Mouse (Mus musculus): ENCODE measurements around the gene Crybg1. TPM values are rescaled to one million over a fixed set of nuclear protein-coding genes. Genes with fewer than 3 reads are reported as not detected.

Crybg1 gene
- polyA plus RNA-seq (2012; rRNA removed): 17.9 and 19.5 TPM in 2 replicates

DNA sequence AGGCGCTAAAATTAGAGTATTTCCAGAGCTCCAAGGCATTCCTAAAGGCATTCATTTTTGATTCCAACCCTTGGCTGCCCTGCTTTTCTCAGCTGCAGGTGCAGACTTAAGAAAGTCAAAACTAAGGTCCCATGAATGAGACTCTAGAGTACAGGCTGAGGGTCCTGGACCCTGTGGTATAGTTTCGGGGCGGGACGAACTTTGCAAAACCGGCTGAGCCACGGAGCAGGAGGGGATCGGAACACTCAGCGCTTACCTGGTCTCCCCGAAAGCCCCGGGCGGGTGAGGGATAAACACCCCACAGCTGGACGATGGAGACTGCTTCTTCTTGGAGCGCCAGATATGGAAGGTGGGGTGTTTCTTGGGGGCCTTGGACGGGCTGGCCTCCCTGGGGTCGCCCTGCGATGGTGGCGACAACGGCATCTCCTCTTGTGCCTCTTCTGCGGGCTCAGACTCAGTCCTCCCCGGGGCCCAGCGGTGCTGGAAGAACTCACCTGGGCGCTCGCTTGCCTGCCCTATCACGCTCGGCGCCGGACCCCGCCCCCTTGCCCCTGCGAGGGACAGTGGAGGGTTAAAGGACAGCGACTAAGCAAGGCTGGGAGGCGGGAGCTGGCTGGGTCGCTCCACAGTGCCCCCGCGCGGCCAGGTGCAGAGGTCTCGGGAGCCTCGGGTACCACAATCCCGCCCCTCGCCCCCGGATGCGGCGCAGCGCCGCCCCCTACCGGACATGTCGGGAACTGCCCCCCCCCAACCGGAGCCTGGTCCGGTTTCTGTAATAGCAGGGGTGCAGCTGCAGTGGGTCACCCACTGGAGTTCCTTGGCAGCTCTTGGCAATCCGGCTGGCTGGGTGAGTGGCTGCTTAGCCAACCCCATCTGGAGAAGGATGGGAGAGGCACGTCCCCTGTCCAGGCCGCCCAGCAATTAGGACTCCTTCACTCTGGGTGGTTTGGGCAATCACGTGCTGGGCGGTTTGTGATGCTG is at the start of gene Crybg1:
Gene Crybg1 (minus strand): TSS at position 517 of the 981 bp plus-strand sequence.
- 5% methylated on average over 53 of the region's 53 CpGs for WGBS
- peak; percentile 29 for DNase-seq (ENCODE audit: low read depth, low spot score)

DNA sequence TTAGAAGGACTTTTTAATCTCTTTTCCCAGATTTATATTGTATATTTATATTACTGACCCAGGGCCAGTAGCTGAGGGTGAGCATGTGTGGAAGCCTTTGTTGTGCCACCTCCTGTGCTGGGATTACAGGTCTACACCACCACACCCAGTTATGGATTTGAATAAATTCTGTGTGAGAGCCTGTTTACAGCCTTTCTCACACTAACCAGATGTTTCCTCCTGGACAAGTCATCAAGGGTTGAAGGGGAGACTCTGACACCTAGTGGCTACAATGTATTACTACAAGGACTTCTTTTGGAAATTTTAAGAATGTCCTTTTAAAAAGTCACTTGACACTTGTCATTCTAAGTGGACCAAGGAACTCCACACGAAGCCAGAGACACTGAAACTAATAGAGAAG is 28.7 kb upstream of the Crybg1 start:
- DNase-seq (ENCODE audit: low read depth, low spot score): peak; percentile 33

DNA sequence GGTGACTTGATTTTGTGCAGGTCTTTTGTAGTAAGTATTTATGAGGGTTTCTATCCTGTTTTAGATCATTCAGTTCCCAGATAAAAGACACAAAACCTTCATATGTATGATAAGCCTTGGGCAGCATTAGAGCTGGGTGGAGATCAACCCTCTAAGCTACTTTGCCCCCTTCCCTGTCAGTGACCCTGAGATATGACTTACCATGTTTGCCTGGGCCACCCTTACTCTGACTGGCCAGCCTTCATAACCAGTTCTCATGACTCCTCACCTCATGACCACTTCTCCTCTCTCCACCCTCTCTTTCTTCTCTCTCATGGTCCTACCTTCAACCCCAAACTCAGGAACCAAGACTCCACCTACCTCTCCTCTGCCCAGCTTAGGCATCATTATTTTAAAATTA is 27.9 kb upstream of the Crybg1 start:
- no peak for DNase-seq (ENCODE audit: low read depth, low spot score)

More for the DNA sequence above, 28.7 kb upstream of the Crybg1 start:
- 0% methylated on average over 1 of the region's 1 CpGs for WGBS

DNA sequence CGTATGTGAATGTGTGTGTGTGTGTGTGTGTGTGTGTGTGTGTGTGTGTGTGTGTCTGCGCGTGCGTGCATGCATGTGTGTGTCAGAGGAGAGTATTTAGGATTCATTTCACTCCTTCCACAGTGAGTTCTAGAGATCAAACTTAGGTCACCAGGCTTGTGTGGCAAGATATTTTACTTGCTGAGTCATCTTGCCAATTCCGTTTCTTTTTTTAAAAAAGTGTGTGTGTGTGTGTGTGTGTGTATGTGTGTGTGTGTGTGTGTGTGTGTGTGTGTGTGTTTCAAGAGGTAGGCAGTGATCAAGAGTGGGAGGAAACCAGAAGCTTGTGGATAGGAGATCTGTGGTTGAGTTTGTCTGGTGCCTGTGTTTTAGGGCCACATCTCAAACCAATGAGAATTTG is 27.5 kb upstream of the Crybg1 start:
- 76% methylated on average over 5 of the region's 5 CpGs for WGBS
- no peak for DNase-seq (ENCODE audit: low read depth, low spot score)

DNA sequence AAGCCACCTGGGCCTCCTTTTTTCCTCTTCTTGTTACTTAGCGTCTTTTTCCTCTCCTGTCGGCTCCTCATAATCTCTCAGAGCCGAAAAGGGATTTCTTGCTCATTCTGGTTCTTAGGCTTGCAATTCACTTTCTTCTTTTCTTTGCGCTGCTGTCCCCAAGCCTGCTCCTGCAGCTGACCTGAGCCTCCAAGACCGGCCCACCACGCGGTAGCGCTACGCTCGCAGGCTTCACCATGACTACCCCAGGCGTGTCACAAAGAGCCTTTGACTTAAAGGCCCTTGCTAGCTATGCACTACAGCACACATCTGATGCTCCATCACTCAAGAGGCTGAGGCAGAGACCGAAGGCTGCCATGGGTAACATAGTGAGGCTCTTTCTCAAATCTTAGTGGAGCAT is 21.5 kb upstream of the Crybg1 start:
- DNase-seq (ENCODE audit: low read depth, low spot score): no peak
- whole genome bisulfite sequencing: 89% methylated on average over 12 of the region's 12 CpGs

DNA sequence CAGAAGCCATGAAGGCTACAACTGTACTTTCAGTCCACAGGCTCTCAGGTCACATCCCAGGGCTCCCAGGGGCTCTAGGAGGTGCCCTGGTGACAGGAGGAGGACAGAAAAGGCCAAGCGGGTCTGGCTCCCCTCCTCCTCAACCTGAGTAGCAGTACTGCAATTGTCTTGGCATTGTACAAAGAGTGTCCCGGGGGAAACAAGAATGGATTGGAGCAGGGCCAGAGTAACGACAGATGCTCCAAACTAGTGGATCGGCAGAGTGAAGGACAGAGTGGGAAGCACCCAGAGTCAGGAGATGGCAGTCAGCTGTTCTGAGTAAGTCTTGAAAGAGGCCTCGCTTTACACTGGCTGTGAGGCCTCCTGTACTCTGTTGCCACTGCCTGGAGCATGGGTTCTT is 18.4 kb upstream of the Crybg1 start:
- WGBS: 58% methylated on average over 5 of the region's 5 CpGs
- DNase-seq (ENCODE audit: low read depth, low spot score): no peak

DNA sequence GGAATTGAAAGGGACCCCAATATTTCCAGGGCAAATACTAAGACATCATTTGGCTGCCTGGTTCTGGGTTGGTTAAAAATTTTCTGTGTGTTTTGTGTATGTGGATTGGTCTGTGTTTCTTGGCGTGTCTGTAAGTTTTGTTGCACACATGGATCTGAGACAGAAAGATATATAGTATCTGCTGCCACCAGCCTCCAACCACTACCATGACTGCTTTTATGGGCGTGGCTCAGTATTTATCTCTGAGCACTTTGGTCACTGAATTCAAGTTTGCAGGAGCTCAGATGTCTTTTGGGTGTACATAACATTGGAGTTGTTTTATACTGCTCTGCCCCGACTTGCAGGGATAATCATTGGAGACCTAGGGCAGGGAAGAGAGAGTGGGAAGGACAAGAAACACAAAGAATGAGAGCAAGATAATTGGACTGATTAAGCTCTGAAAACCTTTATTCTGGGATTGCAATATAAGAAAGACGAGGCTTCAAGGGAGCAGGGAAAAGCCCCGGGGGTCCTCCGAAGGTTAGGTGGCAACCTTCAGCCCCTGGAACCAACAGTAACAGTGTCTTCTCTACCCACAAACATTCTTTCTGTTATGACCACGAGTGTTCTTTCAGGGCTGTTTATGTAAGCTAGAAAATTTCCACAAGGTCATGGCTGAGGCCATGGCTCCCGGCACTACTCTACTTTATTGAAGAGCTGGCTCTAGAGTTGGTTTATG is 15.8 kb upstream of the Crybg1 start:
- WGBS: 62% methylated on average over 8 of the region's 8 CpGs
- DNase-seq (ENCODE audit: low read depth, low spot score): no peak

DNA sequence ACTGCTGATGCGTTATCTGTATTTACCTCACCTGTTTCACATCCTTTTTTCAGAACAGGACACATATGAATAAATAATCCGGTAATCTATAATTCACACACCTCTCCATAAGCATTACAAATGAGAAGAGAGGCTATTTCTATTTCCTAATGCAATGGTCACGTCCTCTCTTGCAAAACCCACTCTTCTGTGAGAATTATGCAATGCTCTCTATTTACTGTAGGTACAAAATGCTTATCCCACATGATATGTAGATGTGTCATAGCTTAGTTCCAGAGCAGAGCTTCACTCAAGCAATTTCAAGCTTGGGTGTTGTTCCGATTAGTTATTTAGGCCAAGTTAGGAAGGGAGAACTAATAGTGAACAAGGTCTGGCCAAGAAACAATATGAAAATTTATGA is 14.4 kb upstream of the Crybg1 start:
- WGBS: 85% methylated on average over 4 of the region's 4 CpGs
- DNase-seq (ENCODE audit: low read depth, low spot score): no peak

DNA sequence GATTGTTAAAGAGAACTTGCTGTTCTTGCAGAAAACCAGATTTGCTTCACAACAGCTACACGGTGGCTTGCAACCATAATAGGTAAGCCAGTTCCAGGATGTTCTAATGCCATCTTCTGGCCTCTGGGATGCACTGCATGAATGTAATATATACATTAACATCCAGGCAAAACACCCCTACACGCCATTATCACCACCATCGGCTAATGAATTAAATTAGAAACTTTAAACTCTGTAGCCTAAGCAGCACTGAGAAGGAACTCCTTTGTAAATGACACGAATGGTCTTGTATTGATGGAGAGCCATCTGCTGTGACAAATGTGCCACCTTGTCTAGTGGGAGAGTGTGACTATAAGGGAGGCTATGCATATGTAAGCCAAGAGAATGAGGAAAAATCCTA is 11.5 kb upstream of the Crybg1 start:
- DNase-seq (ENCODE audit: low read depth, low spot score): no peak
- 46% methylated on average over 4 of the region's 4 CpGs for WGBS

DNA sequence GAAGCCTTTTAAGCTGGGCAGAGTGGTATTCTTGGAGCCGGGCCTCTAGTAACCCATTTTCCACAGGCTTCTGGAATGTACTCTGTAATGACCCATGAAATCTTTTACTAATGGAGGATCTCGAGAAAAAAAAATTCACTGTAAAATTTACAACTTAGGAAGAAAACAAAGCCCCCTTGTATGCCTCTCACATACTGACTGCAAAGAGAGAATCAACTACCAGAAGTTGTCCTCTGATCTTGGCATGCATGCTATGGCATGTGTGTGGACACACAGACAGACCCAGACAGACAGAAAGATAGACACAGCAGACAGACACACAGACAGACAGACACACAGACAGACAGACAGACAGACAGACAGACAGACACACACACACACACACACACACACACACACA is 8.8 kb upstream of the Crybg1 start:
- 40% methylated on average over 2 of the region's 2 CpGs for WGBS
- DNase-seq (ENCODE audit: low read depth, low spot score): no peak

DNA sequence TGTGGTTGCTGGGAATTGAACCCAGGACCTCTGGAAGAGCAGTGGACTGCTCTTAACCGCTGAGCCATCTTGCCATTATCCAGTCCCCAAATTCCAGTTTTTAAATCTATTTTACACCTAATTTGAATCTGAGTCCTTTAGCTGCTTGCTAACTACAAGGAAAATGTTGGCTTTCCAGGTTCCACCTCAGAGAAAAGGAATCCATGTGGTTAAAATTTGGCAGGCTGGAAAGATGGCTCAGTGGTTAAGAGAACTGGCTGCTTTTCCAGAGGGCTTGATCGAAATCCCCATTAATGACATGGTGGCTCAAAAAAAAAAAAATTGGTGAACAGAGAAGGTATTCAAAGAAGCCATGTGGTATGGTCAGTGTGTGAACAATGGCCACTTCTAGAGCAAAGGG is 1.8 kb upstream of the Crybg1 start:
- no peak for DNase-seq (ENCODE audit: low read depth, low spot score)
- 96% methylated on average over 2 of the region's 2 CpGs for WGBS

DNA sequence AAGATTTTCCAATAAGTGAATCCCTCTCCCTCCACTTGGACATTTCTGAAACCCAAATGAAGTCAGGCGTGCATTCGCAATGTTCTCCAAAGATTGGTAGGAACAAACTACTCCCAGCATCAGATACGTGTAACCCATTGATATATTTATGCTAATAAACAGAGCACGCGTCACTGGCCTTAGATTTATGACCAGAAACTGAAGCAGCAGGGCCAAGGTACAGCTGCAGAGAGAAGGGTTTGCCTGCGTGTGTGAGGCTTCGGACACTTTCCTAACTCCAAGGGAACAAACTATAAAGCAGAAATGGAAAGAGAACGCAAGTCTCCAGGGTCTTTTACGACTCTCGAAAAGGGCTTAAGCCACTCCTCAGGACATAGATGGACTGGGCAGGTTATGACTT is 5.3 kb downstream of the Crybg1 start:
- DNase-seq (ENCODE audit: low read depth, low spot score): no peak
- WGBS: 50% methylated on average over 10 of the region's 10 CpGs

DNA sequence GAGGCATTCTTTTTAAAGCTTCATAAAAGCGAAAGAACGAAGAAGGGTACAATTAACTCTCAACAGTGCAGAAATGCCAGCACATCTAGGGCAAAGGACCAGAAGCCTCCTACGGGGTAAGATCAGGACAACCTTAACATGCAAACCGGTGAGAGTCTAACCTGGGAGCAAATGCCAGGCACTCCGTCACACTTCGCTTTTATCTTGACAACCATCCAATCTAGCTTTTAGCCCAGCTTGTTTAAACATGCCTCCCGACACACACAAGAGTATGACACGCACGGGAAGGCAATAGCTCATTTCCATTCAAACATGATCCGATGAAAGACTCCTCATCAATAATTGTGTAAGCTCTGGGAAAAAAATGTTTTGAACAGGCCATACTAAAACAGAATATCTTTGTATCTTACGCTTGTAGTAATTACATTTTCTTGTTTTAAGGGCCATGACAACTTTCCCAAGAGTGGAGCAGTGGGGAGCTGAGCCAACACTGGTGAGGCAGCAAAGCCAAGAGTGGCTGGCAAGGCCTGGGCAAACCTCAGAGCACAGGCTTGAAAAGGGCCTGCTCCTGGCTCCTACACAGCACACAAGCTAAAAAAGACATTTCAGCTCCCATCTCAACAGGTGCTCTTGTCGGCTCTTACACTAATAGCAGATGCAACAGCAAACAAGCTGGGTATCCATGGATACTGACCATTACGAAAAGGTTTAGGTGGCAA is 10.4 kb downstream of the Crybg1 start:
- WGBS: 77% methylated on average over 13 of the region's 13 CpGs
- no peak for DNase-seq (ENCODE audit: low read depth, low spot score)

DNA sequence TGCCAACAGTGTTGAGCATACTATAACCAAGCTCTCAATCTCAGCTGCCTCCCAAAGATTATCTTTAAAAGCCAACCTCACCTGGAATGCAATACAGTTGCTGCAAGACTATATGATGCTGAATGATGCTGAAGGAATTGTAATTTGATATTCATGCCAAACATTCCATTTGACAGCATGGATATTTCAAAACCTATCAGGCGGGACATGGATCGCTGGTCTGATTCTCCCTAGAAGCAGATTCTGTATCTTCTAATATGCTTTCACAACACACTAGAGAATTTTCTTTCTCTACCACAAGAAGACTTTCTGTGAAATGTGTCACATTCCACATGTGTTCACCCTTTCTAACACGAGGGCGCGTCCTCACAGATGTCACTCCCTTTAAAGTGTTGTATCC is 22.6 kb downstream of the Crybg1 start:
- no peak for DNase-seq (ENCODE audit: low read depth, low spot score)
- 77% methylated on average over 5 of the region's 5 CpGs for WGBS

DNA sequence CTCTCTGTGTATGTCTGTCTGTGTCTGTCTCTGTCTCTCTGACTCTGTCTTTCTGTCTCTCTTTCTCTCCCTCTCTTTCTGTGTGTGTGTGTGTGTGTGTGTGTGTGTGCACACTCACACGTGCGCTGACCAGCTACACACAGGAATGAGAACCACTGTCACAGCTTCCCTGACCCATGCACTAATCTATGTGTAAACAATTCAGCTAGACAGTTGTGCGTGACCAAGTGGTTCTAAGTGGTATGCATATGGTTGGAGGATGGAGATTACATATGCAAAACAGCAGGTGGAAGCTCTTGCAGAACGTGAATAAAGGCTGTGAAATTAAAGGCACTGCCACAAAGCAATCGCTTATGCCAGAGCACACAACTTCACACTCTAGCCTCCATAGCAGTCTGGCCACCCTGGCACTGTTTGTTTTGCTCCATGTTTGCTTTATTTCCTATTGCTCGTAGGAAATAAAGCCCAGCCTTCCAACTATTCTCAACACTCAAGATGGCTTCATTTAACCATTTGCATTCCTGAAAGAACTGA is 24.2 kb downstream of the Crybg1 start:
- no peak for DNase-seq (ENCODE audit: low read depth, low spot score)
- 29% methylated on average over 6 of the region's 6 CpGs for WGBS

DNA sequence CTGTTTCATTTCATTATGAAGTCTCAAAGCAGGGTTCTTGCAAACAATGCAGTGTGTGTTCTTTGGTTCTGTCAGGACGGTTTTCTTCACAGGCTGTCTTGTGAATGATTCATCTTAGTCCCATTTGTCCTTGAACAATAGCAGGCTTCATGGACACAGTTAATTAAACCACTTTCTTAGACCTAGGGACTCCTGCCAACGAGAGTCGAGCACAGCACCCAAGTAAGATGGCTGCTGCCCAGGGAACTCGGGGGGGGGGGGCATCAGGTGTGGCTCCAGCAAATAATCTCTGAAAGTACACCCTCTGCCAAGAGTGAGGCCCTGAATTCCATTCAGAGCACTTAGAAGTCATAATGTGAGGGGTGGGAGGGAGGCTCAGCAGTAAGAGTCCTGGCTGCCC is 30.0 kb downstream of the Crybg1 start:
- WGBS: 31% methylated on average over 4 of the region's 4 CpGs
- no peak for DNase-seq (ENCODE audit: low read depth, low spot score)

DNA sequence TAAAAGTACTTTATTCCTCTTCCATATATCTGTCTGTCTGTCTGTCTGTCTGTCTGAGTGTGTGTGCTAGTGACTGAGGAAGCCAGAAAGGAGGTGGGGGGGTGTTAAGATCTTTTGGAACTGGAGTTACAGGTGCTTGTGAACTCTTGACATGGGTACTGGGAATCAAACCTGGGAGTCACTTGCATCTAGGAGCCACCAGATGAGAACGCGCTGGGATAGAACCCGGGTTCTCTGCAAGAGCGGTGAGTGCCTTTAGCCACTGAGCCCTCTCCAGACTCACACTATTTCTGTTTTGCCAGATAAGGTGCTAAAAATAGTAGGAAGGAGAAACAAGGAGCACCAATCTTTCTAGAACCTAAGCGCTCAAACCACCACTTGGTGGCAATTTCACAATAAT is 31.9 kb downstream of the Crybg1 start:
- DNase-seq (ENCODE audit: low read depth, low spot score): no peak
- WGBS: 93% methylated on average over 5 of the region's 5 CpGs

DNA sequence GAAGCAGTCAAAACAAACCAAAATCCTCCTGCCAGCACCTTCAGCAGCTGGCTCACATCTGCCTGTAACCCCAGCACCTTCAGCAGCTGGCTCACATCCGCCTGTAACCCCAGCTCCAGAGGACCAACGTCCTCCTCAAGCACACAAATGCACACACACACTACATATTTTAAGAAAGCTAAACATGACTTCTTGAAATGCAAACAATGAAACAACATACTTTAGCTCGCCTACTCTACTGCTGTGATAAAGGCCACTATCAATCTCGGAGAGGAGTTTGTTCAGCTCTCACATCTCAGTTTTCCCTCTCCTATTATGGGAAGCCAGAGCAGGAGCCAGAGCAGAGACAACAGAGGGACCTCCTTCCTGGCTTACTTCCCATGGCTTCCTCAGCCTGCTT is 34.0 kb downstream of the Crybg1 start:
- WGBS: 36% methylated on average over 4 of the region's 4 CpGs
- DNase-seq (ENCODE audit: low read depth, low spot score): no peak

DNA sequence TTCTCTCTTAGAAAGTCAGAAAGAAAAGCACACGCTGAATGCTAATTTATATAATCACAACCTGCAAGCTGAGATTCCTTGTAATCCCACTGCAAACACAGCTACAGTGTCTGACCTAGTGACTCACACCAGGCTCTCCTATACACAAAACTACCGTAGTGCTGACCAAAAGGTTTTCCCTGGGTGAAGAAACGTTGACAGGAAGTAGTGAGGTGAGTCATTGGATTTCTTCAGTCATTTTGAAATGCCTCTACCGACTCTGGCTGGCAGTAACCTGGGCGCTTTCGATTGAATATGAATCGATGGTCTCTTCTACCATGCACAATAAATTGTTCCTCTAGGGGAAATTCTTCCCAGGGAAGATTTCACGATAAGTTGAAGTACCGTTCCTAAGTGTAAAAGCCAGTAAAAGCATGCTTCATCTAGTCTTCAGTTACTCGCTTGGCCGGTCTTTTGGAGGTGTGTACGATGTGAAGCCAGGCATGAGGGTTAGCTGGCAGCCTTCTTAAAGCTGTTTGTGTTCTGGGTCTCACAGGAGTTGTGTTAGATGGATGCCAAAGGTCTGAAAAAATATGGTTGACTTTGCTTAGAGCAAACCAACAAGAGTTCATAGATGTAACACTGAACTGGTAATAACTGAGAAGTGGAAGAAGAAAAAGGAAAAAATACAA is 36.5 kb downstream of the Crybg1 start:
- no peak for DNase-seq (ENCODE audit: low read depth, low spot score)
- WGBS: 77% methylated on average over 12 of the region's 12 CpGs

DNA sequence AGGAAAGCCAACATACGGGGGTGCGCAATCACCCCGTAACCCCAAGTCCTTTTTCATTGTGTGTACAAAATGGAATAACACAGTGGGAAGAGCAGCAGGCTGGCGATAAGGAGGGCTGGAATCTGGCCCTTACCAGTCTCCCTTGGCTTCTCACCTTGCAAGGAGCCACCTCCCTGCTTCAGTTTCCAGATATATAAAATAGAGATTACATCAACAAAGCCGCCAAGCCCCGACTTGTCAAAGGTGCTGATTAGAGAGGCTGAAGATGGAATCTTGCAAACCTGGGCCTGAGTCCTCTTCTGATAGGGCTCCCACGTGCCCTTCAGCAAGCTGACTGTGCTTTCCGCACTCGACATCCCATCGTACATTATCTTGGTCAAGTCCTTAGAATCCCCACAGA is 37.5 kb downstream of the Crybg1 start:
- DNase-seq (ENCODE audit: low read depth, low spot score): no peak
- 61% methylated on average over 10 of the region's 10 CpGs for WGBS

Measured in large intestine, adult 2 months (tissue).